Mouse (Mus musculus): Measurements from ENCODE around the gene Gm5795. TPM values are rescaled to one million over a fixed set of nuclear protein-coding genes. Genes with fewer than 3 reads are reported as not detected.
"Not testable (repeated sequence)": the region's sequence is repeated elsewhere in the genome, so short reads cannot be mapped to it uniquely, and the experiment has no call there.

Gene Gm5795
- not detected for total RNA-seq (2021)
- long read RNA-seq, experiment 1, result 0 reads
- long read RNA-seq, experiment 2, result 0 reads

DNA sequence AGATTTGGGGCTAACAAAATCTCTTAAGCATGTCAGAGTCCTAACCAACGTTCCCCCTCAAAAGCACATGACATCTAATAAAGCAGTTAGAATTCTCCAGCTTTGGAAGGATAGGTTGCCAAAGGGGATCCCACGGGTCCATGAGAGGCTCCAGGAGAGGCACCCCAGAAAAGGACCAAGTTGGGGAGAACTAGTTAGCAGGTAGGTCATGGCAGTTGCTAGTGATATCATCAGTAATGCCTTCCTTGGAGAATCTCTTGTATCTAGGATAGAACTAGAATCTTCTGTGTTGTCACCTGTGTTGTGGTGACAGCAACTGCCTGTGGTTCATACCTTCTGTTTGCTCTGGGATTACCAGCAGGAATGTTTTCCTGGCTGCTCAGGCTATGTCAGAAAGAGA, at the start of gene Gm5795:
Gene Gm5795, plus strand, starts transcription at position 301 of the 400 bp plus-strand sequence.
- DNase-seq; intact Hi-C loops (cut with DNase I; ENCODE audit: low total_unique reads): not testable (repeated sequence)

DNA sequence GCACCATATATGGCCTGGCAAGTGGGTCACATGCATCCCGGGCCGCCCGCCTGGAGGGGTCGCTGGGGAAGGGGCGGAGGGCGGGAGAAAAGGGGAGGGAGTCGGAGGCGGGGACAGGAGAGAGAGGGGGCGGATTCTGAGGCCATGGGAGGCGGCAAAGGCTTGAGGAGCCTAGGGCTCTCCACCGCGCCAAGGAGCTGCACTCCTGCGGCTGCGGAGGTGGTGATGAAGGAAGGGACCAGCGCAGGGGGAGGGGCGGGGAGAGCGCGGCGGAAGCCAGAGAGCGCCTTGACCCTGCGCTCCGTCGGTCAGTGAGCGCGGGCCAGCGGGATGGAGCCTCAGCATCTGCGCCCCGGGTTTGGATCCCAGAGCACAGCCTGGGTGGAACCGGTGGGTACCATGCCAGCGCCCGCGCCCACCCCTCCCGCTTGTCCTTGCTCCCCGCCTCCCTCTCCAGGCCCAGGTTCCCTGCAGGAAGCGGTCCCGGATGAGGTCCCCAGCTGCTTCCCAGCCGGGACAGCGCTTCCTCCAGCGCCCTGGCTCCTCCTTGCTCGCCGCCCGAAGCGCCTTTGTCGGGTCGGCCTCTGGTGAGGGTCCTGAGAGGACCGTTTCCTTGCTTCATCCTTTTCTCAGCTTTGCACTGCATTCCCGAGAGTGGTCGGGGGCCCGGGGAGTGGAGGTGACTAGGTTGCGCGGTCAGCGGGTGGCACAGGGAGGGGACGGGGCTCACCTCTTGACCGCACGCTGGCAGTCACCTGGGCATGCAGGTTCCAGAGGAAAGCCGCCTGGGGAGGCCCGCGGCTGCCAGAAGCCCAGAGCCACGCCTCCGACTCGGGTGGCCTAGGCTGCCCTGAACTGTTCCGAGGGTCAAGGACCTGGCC, 20.5 kb downstream of the Gm5795 start, which contains the start of gene D830030K20Rik:
Gene D830030K20Rik, plus strand, starts transcription at position 217 of the 881 bp plus-strand sequence.
- DNase-seq; intact Hi-C loops (cut with DNase I; ENCODE audit: low total_unique reads): not testable (repeated sequence)

DNA sequence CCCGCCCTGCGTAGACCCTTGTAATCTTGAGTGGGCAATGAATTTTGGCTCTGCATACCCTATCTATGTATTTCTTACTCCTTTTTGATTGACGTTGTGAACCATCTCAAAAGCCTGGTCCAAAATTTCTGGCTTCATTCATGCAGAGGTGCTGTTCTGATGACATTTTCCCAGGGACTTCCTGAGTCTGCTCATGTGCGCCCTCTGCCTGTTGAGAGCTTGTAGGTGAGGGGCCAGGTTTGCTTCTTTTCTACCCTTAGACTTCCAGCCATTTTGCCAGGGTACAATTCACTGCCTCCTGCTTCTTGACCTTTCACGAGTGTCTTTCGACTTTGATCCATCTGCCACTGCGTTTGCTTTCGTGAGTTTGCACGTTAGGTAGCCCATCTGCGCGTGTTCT, 21.3 kb downstream of the Gm5795 start:
- intact Hi-C loops (cut with DNase I; ENCODE audit: low total_unique reads); DNase-seq: not testable (repeated sequence)

Other genes starting within 250 kb of the Gm5795 start
- not detected for gene Gm2888, start 158.3 kb upstream of the Gm5795 start, total RNA-seq (2021)
- gene Gm2897, start 139.0 kb upstream of the Gm5795 start, total RNA-seq (2021), result under 1 TPM; 0.13 to 0.51 TPM
- not detected for gene Gm10340, start 54.3 kb upstream of the Gm5795 start, total RNA-seq (2021)
- gene D830030K20Rik, start 20.2 kb downstream of the Gm5795 start, total RNA-seq (2021), result 1 to 10 TPM; 1.4 to 2.0 TPM
- gene Gm2956, start 144.4 kb downstream of the Gm5795 start, total RNA-seq (2021), result not detected
- gene Gm10413, start 206.8 kb downstream of the Gm5795 start, total RNA-seq (2021), result not detected
- gene Gm10409, start 224.4 kb downstream of the Gm5795 start, total RNA-seq (2021), result under 1 TPM; 0.29 to 0.39 TPM
- not detected for gene Gm3005, start 239.8 kb downstream of the Gm5795 start, total RNA-seq (2021)